Mouse (Mus musculus): ENCODE measurements around the gene Tmem45a2. TPM values are rescaled to one million over a fixed set of nuclear protein-coding genes. Genes with fewer than 3 reads are reported as not detected.
"Not testable (repeated sequence)": the region's sequence is repeated elsewhere in the genome, so short reads cannot be mapped to it uniquely, and the experiment has no call there.

Tmem45a2 gene
- polyA plus RNA-seq, 1 experiment from 2014 or later, result not detected

GRCm38 (mm10) chr16:57062045-57062444 is 9.1 kb downstream of the Tmem45a2 start:
- H3K4me2 ChIP-seq (replicated peaks), result no peak overlapping the region
- H3K27ac ChIP-seq (replicated peaks), result no peak overlapping the region
- 85% methylated on average over 3 of the region's 3 CpGs for WGBS
- no peaks in the 10 kb centered on the region for H3K27me3 ChIP-seq
- no peak overlapping the region for H3K9ac ChIP-seq (replicated peaks)
- H3K9me3 ChIP-seq, result no peaks in the 10 kb centered on the region
- no peak for ATAC-seq (ENCODE audit: low FRiP score, low read depth)
- H3K4me3 ChIP-seq, result no peak overlapping the region
- no peaks in the 10 kb centered on the region for H3K36me3 ChIP-seq
- no peaks in the 10 kb centered on the region for H3K4me1 ChIP-seq

- H3K27me3 ChIP-seq, result no peaks in the 10 kb centered on the region
- H3K4me1 ChIP-seq, result no peaks in the 10 kb centered on the region
- ATAC-seq (ENCODE audit: low FRiP score, low read depth), result no peak
- no peak overlapping the region for H3K27ac ChIP-seq (replicated peaks)
- no peaks in the 10 kb centered on the region for H3K9me3 ChIP-seq
- H3K4me2 ChIP-seq (replicated peaks), result no peak overlapping the region
- no peaks in the 10 kb centered on the region for H3K36me3 ChIP-seq
- H3K9ac ChIP-seq (replicated peaks), result no peak overlapping the region
- H3K4me3 ChIP-seq, result no peak overlapping the region
- WGBS, result 87% methylated on average over 4 of the region's 4 CpGs
Measured at GRCm38 (mm10) chr16:57056995-57057394, 14.2 kb downstream of the Tmem45a2 start.

GRCm38 (mm10) chr16:57049974-57050373 is 21.2 kb downstream of the Tmem45a2 start:
- Histone ChIP-seq H3K27me3 (no peaks in the 10 kb centered on the region), H3K9ac (replicated peaks) (no peak overlapping the region), H3K4me3 (no peak overlapping the region), H3K27ac (replicated peaks) (no peak overlapping the region), H3K36me3 (no peaks in the 10 kb centered on the region), H3K4me2 (replicated peaks) (no peak overlapping the region), H3K4me1 (no peaks in the 10 kb centered on the region), H3K9me3 (no peaks in the 10 kb centered on the region)
- WGBS, result 85% methylated on average over 3 of the region's 3 CpGs
- no peak for ATAC-seq (ENCODE audit: low FRiP score, low read depth)

- H3K4me2 ChIP-seq (replicated peaks), result no peak overlapping the region
- no peaks in the 10 kb centered on the region for H3K27me3 ChIP-seq
- ATAC-seq (ENCODE audit: low FRiP score, low read depth), result no peak
- H3K4me3 ChIP-seq, result no peak overlapping the region
- no peak overlapping the region for H3K27ac ChIP-seq (replicated peaks)
- WGBS, result 73% methylated on average over 5 of the region's 5 CpGs
- H3K9ac ChIP-seq (replicated peaks), result no peak overlapping the region
- no peaks in the 10 kb centered on the region for H3K9me3 ChIP-seq
- no peaks in the 10 kb centered on the region for H3K36me3 ChIP-seq
- H3K4me1 ChIP-seq, result no peaks in the 10 kb centered on the region
Measured at GRCm38 (mm10) chr16:57038600-57038999, 32.6 kb downstream of the Tmem45a2 start.

- ATAC-seq (ENCODE audit: low FRiP score, low read depth), result peak; percentile 30; the same call in 1 of the 2 replicates
- H3K27ac ChIP-seq (replicated peaks), result no peak overlapping the region
- 83% methylated on average over 6 of the region's 7 CpGs for WGBS
- H3K4me3 ChIP-seq, result no peak overlapping the region
- H3K9me3 ChIP-seq, result no peaks in the 10 kb centered on the region
- H3K27me3 ChIP-seq, result no peaks in the 10 kb centered on the region
- no peaks in the 10 kb centered on the region for H3K4me1 ChIP-seq
- H3K36me3 ChIP-seq, result no peaks in the 10 kb centered on the region
- no peak overlapping the region for H3K9ac ChIP-seq (replicated peaks)
- H3K4me2 ChIP-seq (replicated peaks), result no peak overlapping the region
Measured at GRCm38 (mm10) chr16:57030150-57030885, 40.9 kb downstream of the Tmem45a2 start.

GRCm38 (mm10) chr16:56998283-56998682 is 72.9 kb downstream of the Tmem45a2 start:
- 86% methylated on average over 9 of the region's 9 CpGs for WGBS
- not testable (repeated sequence) for H3K36me3 ChIP-seq; H3K4me2 ChIP-seq (replicated peaks); H3K4me1 ChIP-seq; H3K9ac ChIP-seq (replicated peaks); H3K9me3 ChIP-seq; H3K27ac ChIP-seq (replicated peaks); H3K27me3 ChIP-seq; ATAC-seq (ENCODE audit: low FRiP score, low read depth); H3K4me3 ChIP-seq

Other genes starting within 250 kb of the Tmem45a2 start
- 5.3 and 8.0 TPM in 2 replicates for gene Tmem45a, start 185.2 kb downstream of the Tmem45a2 start, polyA plus RNA-seq (2016; fragmentation: Nextera tagmentation; extraction: Ambion mirVana)
- not detected in 2 replicates for gene Lnp1, start 143.3 kb downstream of the Tmem45a2 start, polyA plus RNA-seq (2016; fragmentation: Nextera tagmentation; extraction: Ambion mirVana)
- 62.8 and 67.6 TPM in 2 replicates for gene Tomm70a, start 50.3 kb upstream of the Tmem45a2 start, polyA plus RNA-seq (2016; fragmentation: Nextera tagmentation; extraction: Ambion mirVana)
- gene Nit2, start 96.0 kb upstream of the Tmem45a2 start, polyA plus RNA-seq (2016; fragmentation: Nextera tagmentation; extraction: Ambion mirVana), result 37.4 and 41.7 TPM in 2 replicates
- gene Tbc1d23, start 160.1 kb upstream of the Tmem45a2 start, polyA plus RNA-seq (2016; fragmentation: Nextera tagmentation; extraction: Ambion mirVana), result 29.7 and 30.0 TPM in 2 replicates
- 0.14 and 0.31 TPM in 2 replicates for gene Tmem30c, start 221.5 kb upstream of the Tmem45a2 start, polyA plus RNA-seq (2016; fragmentation: Nextera tagmentation; extraction: Ambion mirVana)